Mouse (Mus musculus) T-helper 1 cell (primary cell): ENCODE measurements around the gene Gja10.

Experiments used
- in situ Hi-C: fragments of 300-600 bp; cut with MboI, MseI; formaldehyde crosslinking; loops from one replicate; pipeline ENCODE4 v1.15.1; 2025; ENCODE audit warnings: high pct_unique_total_duplicates

The Gja10 gene

DNA sequence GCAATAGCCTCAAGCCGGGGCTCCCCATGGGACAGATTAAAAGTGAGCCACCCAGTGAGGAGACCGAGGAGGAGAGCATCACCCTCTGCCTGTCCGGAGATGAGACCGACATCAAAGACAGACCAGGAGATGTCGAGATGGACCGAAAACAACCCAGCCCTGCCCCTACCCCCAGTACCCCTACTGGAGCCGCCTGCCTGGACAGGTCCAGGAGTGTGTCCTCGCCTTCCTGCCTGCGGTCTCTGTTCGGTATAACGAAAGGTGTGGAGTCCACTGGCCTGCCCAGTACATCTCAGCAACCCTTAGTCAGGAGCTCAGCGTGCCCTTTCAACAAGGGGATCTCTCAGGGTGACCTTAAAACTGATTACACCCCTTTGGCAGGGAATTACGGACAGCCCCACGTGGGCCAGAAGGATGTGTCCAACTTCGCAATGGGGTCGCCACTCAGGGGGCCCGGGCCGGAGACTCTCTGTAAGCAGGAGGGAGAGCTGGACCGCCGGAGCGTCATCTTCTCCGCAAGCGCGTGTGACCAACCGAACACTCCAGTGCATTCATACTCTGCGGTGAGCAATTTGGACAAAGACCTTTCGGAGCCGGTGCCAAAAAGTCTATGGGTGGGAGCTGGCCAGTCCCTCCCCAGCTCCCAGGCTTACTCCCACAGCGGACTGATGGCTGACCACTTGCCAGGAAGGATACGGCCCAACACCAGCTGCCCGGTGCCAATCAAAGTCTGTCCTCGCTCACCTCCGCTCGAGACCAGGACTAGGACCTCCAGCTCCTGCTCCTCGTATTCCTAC lies 40.0 kb downstream of the Gja10 start:
- in situ Hi-C loops: loop anchor here (10.0 kb wide), 1 partner anchor 408 kb away; no protein-coding TSS in a partner anchor

DNA sequence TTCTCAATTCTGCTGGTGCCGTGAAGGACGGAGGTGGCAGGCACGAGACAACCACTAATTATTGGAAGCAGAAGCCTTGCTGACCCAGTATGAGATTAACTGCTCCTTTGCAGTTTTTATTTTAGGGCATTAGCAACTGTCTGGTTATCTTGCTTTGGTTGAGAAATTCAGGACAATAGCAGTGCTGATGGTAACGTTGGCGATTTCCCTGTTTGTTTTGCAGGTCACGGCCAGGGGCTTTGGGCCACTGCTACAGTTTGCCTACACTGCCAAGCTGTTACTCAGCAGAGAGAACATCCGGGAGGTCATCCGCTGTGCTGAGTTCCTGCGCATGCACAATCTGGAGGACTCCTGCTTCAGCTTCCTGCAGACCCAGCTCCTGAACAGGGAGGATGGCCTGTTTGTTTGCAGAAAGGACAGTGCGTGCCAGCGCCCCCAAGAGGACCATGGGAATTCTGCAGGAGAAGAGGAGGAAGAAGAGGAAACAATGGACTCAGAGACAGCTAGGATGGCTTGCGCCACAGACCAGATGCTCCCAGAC lies 40.9 kb downstream of the Gja10 start:
- in situ Hi-C loops: loop anchor here (10.0 kb wide), 1 partner anchor 407 kb away; no protein-coding TSS in a partner anchor

DNA sequence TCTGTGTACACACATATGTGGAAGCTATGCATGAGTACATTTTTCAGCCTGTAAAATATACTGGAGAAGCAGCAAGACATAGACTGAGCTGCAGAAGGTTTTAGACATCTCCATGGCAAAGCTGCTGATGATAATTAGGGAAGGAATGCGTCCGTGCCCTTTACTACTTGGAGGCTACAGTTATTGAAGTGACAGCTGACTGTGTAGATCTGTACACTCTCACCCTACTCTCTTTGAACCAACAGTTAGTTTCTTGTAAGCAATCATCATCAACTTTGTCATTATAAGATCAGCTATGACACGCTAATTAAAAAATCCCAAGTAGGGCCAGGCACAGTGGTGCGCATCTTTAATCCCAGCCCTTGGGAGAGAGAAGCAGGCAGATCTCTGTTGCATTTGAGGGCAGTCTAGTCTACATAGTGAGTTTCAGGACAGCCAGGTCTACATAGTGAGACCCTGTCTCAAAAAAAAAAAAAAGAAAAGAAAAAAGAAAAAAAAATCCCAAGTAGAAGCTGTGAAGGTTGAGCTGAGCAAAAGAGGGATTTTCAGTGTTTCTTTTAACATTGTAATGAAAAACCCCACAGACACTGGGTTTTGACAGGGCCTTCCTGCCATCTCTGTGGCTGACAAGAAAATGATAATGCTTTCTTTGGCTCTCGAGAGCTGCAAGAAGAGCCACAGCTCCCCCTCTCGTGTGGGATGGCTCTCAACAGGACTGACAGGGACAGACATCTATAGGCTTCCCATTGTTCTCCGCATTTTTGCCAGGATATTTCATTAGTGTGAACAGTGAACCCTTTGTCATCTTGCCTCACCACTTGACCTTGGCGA lies 41.6 kb downstream of the Gja10 start:
- in situ Hi-C loops: loop anchor here (10.0 kb wide), 1 partner anchor 406 kb away; no protein-coding TSS in a partner anchor

DNA sequence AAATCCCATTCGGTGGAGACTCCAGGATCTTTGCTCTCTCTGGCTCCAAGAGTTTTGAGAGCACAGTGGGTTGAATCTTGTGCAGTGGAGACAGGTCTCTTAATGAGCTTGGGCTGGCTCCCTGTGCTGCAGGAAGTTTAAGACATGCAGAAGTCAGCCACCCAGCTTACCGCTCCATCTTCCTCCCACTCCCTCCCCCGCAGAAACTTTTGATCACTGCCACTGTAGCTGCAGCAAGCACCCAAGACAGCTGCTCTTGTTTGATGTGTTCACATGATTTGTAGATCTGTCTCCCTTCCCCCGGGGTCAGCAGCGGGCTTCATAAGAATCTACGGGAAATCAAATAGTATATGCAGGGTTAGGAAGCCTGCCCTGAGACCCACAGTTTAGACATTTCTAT lies 42.3 kb downstream of the Gja10 start:
- in situ Hi-C loops: loop anchor here (10.0 kb wide), 1 partner anchor 405 kb away; no protein-coding TSS in a partner anchor

DNA sequence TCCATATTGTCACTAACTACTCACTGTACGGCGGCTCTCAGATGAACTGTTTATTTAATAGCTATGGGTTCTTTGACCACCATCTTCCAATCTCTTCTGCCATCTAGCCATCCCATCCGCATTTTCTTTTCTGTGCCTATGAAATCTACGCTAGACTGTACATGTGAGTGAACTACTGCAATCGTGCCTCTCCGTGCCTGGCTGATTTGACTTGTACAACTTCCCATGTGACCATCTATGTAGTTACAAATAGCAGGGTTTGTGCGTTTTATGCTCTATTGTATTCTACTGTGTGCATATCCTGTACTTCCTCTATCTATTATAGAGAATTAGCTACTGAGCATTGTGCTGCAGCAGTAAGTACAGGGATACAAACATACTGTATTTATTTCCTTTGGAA lies 47.1 kb downstream of the Gja10 start:
- in situ Hi-C loops: no loop called here

DNA sequence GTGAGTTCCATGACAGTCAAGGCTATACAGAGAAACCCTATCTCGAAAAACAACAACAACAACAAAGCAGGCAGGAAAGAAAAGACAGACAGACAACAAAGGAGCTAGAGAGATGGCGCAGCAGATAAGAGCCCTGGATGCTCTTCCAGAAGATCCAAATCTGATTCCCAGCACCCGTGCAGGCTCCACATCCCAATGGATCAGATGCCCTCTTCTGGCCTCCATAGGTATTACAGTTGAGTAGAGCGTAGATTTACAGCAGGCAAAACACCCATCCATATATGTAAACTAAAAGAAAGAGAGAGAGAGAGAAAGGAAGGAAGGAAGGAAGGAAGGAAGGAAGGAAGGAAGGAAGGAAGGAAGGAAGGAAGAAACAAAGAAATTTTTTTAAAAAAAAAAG lies 51.2 kb downstream of the Gja10 start:
- in situ Hi-C loops: no loop called here

DNA sequence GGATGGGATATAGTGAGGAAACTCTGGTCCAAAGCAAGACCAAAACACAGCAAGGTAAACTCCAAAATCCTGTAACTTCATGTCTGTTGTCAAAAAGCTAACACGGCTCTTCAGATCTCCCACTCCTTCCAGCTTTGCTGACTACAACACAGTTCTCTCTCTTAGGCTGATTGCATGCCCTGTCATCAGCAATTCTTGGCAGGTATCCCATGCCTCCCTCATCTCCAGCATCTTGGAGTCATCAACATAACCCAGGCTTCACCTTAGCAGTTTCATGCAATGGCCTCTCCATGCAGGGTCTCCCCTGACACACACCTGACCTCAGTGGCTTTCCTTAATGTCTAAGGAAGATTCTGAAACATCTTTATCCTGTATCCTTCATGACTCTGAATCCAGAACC lies 53.4 kb downstream of the Gja10 start:
- in situ Hi-C loops: loop anchor here (10.0 kb wide), 1 partner anchor 304 kb away; no protein-coding TSS in a partner anchor
